Mouse (Mus musculus): ENCODE measurements at regions not wholly inside any gene's neighbourhood (a gene's known extent, or its start where the extent isn't known, plus 50 kb on each side); places are given as distances from the start of the nearest gene placed in this dataset.
A peak's percentile ranks its signal among the peaks of the same experiment; 100 is the strongest.
"Not testable (repeated sequence)": the region's sequence is repeated elsewhere in the genome, so short reads cannot be mapped to it uniquely, and the experiment has no call there.

GRCm38 (mm10) chr4:6600766-6601367, 1638.0 kb downstream of the Car8 start:
- peak in 1 of 2 experiments; percentile 4 for DNase-seq (ENCODE audit: low spot score in 2 of 2)

- DNase-seq (ENCODE audit: low spot score in 2 of 2): no peak
Observed at GRCm38 (mm10) chr4:6596321-6596720, 1642.5 kb downstream of the Car8 start.

- not testable (repeated sequence) for DNase-seq (ENCODE audit: low spot score in 2 of 2)
Observed at GRCm38 (mm10) chr4:6592890-6593289, 1646.0 kb downstream of the Car8 start.

- peak; percentile 45 to 46 for DNase-seq (ENCODE audit: low spot score in 2 of 2)
Observed at GRCm38 (mm10) chr4:6561604-6562357, 1677.1 kb downstream of the Car8 start.

- DNase-seq (ENCODE audit: low spot score in 2 of 2): no peak
Observed at GRCm38 (mm10) chr4:6539626-6540025, 1699.2 kb downstream of the Car8 start.

GRCm38 (mm10) chr4:6532441-6532840, 1706.4 kb downstream of the Car8 start:
- no peak for DNase-seq (ENCODE audit: low spot score in 2 of 2)

- no peak for DNase-seq (ENCODE audit: low spot score in 2 of 2)
Observed at GRCm38 (mm10) chr4:6517626-6518025, 1721.2 kb downstream of the Car8 start.

GRCm38 (mm10) chr4:6514823-6515222, 1721.7 kb upstream of the Impad1 start:
- peak; percentile 86 to 87 for DNase-seq (ENCODE audit: low spot score in 2 of 2)

- peak in 1 of 2 experiments; percentile 3 for DNase-seq (ENCODE audit: low spot score in 2 of 2)
Observed at GRCm38 (mm10) chr4:6513635-6514034, 1720.5 kb upstream of the Impad1 start.

GRCm38 (mm10) chr4:6512749-6513364, 1719.7 kb upstream of the Impad1 start:
- peak; percentile 93 to 94 for DNase-seq (ENCODE audit: low spot score in 2 of 2)

- DNase-seq (ENCODE audit: low spot score in 2 of 2): no peak
Observed at GRCm38 (mm10) chr4:6508091-6508490, 1714.9 kb upstream of the Impad1 start.

All from right cerebral cortex, adult 2 months (tissue).